Comparison of ENCODE assay signal across 8 mouse cellular contexts in genomic region chr13:83517660-83518609, GRCm38 (mm10). TPM values are rescaled to one million over a fixed set of nuclear protein-coding genes. Genes with fewer than 3 reads are reported as not detected.
DNase-seq lines count a peak whose midpoint lies in the region; ATAC-seq and TF ChIP-seq lines count a peak whose summit lies in the region.

No protein-coding gene starts in this region.

- no peaks in the 10 kb centered on the region for H3K27me3 ChIP-seq in embryonic facial prominence, embryonic 15.5 days
- no peaks in the 10 kb centered on the region for H3K27me3 ChIP-seq in kidney, adult 2 months (replicated peaks; ENCODE audit: control insufficient read depth, insufficient read depth, low read length)
- no peaks in the 10 kb centered on the region for H3K27me3 ChIP-seq in limb, embryonic 13.5 days
- peaks cover 5% of the 10 kb centered on the region; the same call in 1 of the 2 replicates for H3K27me3 ChIP-seq in midbrain, embryonic 13.5 days

- H3K9me3 ChIP-seq in embryonic facial prominence, embryonic 15.5 days (replicated peaks) = no peaks in the 10 kb centered on the region
- no peaks in the 10 kb centered on the region for H3K9me3 ChIP-seq in limb, embryonic 13.5 days
- H3K9me3 ChIP-seq in midbrain, embryonic 13.5 days = no peaks in the 10 kb centered on the region

- H3K36me3 ChIP-seq in embryonic facial prominence, embryonic 15.5 days = no peaks in the 10 kb centered on the region
- H3K36me3 ChIP-seq in kidney, adult 2 months (ENCODE audit: control insufficient read depth, insufficient read depth, low read length) = no peaks in the 10 kb centered on the region
- H3K36me3 ChIP-seq in limb, embryonic 13.5 days = no peaks in the 10 kb centered on the region
- H3K36me3 ChIP-seq in midbrain, embryonic 13.5 days = no peaks in the 10 kb centered on the region

- peak overlapping the region; percentile 47 for H3K4me3 ChIP-seq in embryonic facial prominence, embryonic 15.5 days (replicated peaks)
- peak overlapping the region; percentile 51 for H3K4me3 ChIP-seq in kidney, adult 2 months (ENCODE audit: insufficient read depth, low read depth, low read length)
- peak overlapping the region; percentile 49 for H3K4me3 ChIP-seq in limb, embryonic 13.5 days
- H3K4me3 ChIP-seq in midbrain, embryonic 13.5 days (replicated peaks) = peak overlapping the region; percentile 54

- 2% methylated on average over 26 of the region's 27 CpGs for WGBS in embryonic facial prominence, embryonic 15.5 days
- 2% methylated on average over 27 of the region's 27 CpGs for WGBS in kidney, adult 2 months
- WGBS in limb, embryonic 13.5 days = under 1% methylated on average over 25 of the region's 27 CpGs
- under 1% methylated on average over 27 of the region's 27 CpGs for WGBS in midbrain, embryonic 13.5 days

- peak overlapping the region; percentile 69 for H3K27ac ChIP-seq in embryonic facial prominence, embryonic 15.5 days (replicated peaks)
- no peak overlapping the region for H3K27ac ChIP-seq in kidney, adult 2 months (ENCODE audit: insufficient read depth, low read depth, low read length)
- H3K27ac ChIP-seq in limb, embryonic 13.5 days = peak overlapping the region; percentile 77
- H3K27ac ChIP-seq in midbrain, embryonic 13.5 days = peak overlapping the region; percentile 70

- no peak for TF ChIP-seq POLR2A in kidney, adult 2 months (IDR thresholded peaks at IDR 0.05; ENCODE audit: low read depth, low read length)

- no peak for TF ChIP-seq CTCF in kidney, adult 2 months (conservative IDR thresholded peaks at IDR 0.05; ENCODE audit: insufficient read depth, insufficient read length, low read depth, low read length)

- ATAC-seq in embryonic facial prominence, embryonic 15.5 days (ENCODE audit: insufficient number of reproducible peaks, low FRiP score, low TSS enrichment, low read depth) = peak; percentile 88
- ATAC-seq in limb, embryonic 13.5 days (ENCODE audit: low FRiP score, low read depth) = peak; percentile 91
- ATAC-seq in midbrain, embryonic 13.5 days = peak; percentile 95

- H3K9ac ChIP-seq in embryonic facial prominence, embryonic 15.5 days = 0 out of 2 replicates have a peak overlapping the region, but pooled peaks have one; percentile 7
- peak overlapping the region; percentile 67 for H3K9ac ChIP-seq in limb, embryonic 13.5 days
- peak overlapping the region; percentile 72 for H3K9ac ChIP-seq in midbrain, embryonic 13.5 days (replicated peaks)

- H3K4me1 ChIP-seq in embryonic facial prominence, embryonic 15.5 days = no peaks in the 10 kb centered on the region
- no peaks in the 10 kb centered on the region for H3K4me1 ChIP-seq in kidney, adult 2 months (ENCODE audit: control insufficient read depth, insufficient read depth, low read length)
- H3K4me1 ChIP-seq in limb, embryonic 13.5 days = 0 out of 2 replicates have a peak, but pooled peaks cover 3% of the 10 kb centered on the region
- no peaks in the 10 kb centered on the region; the same call in 1 of the 2 replicates for H3K4me1 ChIP-seq in midbrain, embryonic 13.5 days (replicated peaks)

- DNase-seq in urinary bladder, postnatal 14 days (ENCODE audit: low spot score) = peak; percentile 48
- no peak for DNase-seq in urinary bladder, postnatal 10 days (ENCODE audit: low spot score)
- peak; percentile 66 for DNase-seq in heart, adult 8-10 months (ENCODE audit: low spot score)
- peak; percentile 54 for DNase-seq in kidney, adult 2 months
- DNase-seq in spleen, postnatal 36 days (ENCODE audit: low spot score in 2 of 2) = peak; percentile 71 to 72

- H3K4me2 ChIP-seq in embryonic facial prominence, embryonic 15.5 days (replicated peaks) = peak overlapping the region; percentile 49
- peak overlapping the region; percentile 69 for H3K4me2 ChIP-seq in limb, embryonic 13.5 days (replicated peaks)
- peak overlapping the region; percentile 67 for H3K4me2 ChIP-seq in midbrain, embryonic 13.5 days (replicated peaks)

RNA-seq across cellular contexts. Expression of gene Mef2c, which starts 14.1 kb away (rescaled TPM):
- 166 and 185 TPM in 2 replicates for polyA plus RNA-seq in embryonic facial prominence, embryonic 15.5 days (2015; fragmentation: Nextera tagmentation; extraction: Ambion mirVana)
- 10 to 100 TPM; 55.8 to 86.8 (median 66.9) TPM for total RNA-seq in heart, adult 8-10 months (2022)
- polyA plus RNA-seq in kidney, adult 2 months (2012; rRNA removed) = 9.2 and 12.8 TPM in 2 replicates
- 128 TPM in 2 replicates for polyA plus RNA-seq in limb, embryonic 13.5 days (2015; fragmentation: Nextera tagmentation; extraction: Ambion mirVana)
- 12.9 and 15.2 TPM in 2 replicates for polyA plus RNA-seq in midbrain, embryonic 13.5 days (2015; fragmentation: Nextera tagmentation; extraction: Ambion mirVana)

Comparison
In these comparisons a context has a peak if more than half of its experiments do, and no peak if none do; other contexts are left out.
1. H3K9ac ChIP-seq: peak in every context shown above with its lines; median percentile 72 in midbrain, embryonic 13.5 days; 67 in limb, embryonic 13.5 days; 7 in embryonic facial prominence, embryonic 15.5 days.